Mouse (Mus musculus): ENCODE measurements around the gene Metap2. TPM values are rescaled to one million over a fixed set of nuclear protein-coding genes. Genes with fewer than 3 reads are reported as not detected.
A peak's percentile ranks its signal among the peaks of the same experiment; 100 is the strongest.
"Not testable (repeated sequence)": the region's sequence is repeated elsewhere in the genome, so short reads cannot be mapped to it uniquely, and the experiment has no call there.

Gene Metap2
- polyA plus RNA-seq, 1 experiment: 265 TPM

DNA sequence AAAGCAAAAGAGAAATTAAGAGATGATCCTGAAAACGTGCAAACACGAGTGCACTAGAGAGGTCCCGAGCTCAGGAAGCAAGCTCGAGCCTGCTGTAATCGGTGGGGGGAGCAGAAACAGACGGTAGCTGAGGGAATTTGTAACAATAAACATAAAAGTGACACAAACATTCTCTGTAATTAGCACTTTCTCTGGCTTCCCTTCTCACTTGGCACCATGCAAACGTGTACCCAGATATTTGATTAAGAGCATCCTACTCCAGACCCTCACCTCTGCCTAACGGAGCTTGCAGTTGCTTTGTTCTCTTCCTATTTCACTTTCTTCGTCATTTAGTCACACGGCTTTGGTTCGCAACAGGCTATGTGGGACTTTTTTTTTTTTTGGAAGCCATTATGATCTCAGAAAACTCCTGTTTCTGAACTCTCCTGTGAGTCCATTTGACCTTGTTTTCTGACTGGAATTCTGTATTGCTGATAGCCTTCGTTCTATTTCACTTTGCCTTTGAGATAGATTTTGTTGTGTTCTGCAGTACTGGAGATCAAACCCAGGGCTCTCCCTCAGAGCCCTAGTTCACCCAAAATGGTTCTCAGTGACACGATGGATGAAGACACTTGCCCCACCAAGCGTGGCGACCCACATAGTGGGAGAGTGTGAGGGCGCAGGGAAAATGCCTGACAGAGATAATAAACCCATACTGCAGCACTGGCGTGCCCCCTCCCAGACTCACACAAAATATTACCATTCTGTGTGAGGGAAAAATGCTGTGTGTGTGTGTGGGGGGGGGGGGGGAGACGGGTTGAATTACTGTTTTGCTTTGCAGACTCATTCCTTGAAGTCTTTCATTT, 64.9 kb downstream of the Metap2 start:
- Histone ChIP-seq H3K4me1 (ENCODE audit: control insufficient read depth, insufficient read depth, low read length) (no peaks in the 10 kb centered on the region), H3K27ac (ENCODE audit: insufficient read depth, low read length) (no peak overlapping the region), H3K4me3 (ENCODE audit: insufficient read depth, low read length) (no peak overlapping the region)
- TF ChIP-seq CTCF (IDR thresholded peaks at IDR 0.05; ENCODE audit: borderline replicate concordance, insufficient read depth, low read length) (no peak), POLR2A (IDR thresholded peaks at IDR 0.05; ENCODE audit: low read depth, low read length) (no peak)

DNA sequence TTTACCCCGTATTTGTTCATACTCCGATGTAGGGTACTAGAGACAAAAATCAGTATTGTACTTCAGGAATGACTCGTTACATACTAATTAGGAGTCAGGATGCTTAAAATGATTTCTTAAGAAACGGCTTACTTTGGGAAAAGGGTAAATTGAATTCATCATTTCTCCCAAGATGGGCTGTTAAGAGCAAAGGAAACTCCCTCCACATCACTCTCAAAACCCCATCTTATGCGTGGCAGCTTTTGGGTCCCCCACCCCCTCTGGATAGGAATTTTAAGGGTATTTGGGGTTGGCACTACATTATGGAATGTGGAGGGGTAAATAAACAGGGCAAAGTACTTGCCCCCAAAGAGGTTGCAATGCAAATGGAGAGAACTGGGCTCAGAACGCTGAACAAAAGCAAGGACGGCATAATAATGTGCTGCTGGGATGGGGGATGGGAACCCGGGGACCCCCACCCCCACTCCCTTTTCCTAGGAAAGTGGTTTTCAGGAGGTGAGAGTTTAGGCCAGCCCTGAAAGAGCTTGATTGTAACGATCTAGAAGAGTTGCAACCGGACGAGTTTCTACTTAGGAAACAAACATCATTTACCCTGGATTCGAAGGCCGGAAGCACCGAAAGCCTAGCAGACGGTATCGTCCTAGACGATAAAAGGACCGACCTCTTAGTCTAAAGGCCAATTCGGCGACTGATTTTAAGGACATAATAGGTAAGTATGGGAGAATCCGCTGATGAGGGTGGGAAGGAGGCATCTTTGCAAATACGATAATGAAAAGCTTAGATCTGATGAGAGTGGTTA, 65.8 kb downstream of the Metap2 start, which contains the start of gene Usp44:
TSS of gene Usp44 (plus strand) at position 625 of the 799 bp plus-strand sequence.
- Histone ChIP-seq H3K4me1 (ENCODE audit: control insufficient read depth, insufficient read depth, low read length) (no peaks in the 10 kb centered on the region), H3K27ac (ENCODE audit: insufficient read depth, low read length) (no peak within 1 kb of the TSS), H3K4me3 (ENCODE audit: insufficient read depth, low read length) (no peak within 1 kb of the TSS)
- no peak for TF ChIP-seq POLR2A (IDR thresholded peaks at IDR 0.05; ENCODE audit: low read depth, low read length)
- no peak for TF ChIP-seq CTCF (IDR thresholded peaks at IDR 0.05; ENCODE audit: borderline replicate concordance, insufficient read depth, low read length)

DNA sequence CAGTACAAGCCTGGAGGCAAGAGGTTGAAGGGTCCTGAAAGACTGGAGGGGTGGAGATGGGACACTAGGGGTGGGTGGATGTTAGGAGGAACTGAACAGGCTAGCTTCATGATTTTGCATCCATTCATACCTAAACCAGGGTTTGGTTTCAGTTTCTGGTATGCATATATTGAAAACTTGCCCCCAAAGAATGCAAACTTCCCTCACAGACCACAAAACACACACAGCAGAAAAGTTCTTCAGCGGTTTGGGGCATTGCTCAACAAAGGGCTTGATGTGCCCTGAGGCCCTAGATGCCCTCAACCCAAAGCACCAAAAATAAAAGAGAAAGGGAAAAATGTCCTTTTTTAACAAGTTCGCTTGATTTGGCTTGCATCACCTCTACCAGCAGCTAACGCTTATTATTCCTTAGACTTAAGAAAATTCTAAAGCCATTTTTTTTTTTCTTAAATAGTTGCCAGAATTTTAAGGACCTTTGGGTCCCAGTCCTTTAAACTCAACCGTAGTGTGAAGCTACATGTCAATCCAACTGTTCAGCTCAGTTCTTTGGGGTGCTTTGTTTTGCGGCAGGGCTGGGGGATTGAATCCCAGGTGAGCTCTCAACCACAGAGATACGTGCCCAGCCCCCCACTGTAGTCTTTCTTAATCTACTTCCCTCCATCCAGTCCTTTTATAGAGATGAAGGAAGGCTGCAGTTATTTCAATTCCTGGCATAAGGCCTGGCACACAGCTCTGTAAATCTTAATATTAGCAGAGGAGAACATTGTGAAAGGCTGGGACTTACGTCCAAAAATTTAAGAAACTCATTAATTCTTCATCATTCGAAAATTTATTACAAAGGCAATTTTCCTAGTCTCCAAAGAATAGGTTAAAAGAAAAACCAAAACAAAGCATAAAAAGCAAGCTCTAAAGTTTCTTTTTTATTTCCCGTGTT, 66.7 kb downstream of the Metap2 start:
- H3K4me1 ChIP-seq (ENCODE audit: control insufficient read depth, insufficient read depth, low read length): no peaks in the 10 kb centered on the region
- TF ChIP-seq CTCF (IDR thresholded peaks at IDR 0.05; ENCODE audit: borderline replicate concordance, insufficient read depth, low read length) (no peak), POLR2A (IDR thresholded peaks at IDR 0.05; ENCODE audit: low read depth, low read length) (no peak)
- no peak overlapping the region for H3K27ac ChIP-seq (ENCODE audit: insufficient read depth, low read length)

DNA sequence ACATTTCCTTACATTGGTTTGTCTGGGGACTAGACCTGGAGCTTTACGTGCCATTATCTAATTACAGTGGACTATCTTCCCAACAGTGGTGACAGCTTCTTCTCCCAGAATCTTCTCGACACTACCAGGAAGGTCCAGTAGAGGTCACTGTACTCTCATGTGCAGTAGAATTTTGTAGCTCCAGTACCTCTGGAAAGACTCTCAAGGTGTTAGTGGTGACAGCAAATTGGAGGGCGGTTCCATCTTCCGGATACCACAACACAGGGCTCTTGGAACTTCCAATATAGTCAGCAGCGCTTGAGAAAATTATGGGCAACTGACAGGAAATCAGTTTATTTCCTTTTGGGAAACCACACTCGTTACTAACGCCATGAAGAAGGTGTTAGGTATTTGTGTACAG, 78.2 kb downstream of the Metap2 start:
- Histone ChIP-seq H3K4me1 (ENCODE audit: control insufficient read depth, insufficient read depth, low read length) (no peaks in the 10 kb centered on the region), H3K27ac (ENCODE audit: insufficient read depth, low read length) (no peak overlapping the region), H3K4me3 (ENCODE audit: insufficient read depth, low read length) (no peak overlapping the region)
- no peak for TF ChIP-seq POLR2A (IDR thresholded peaks at IDR 0.05; ENCODE audit: low read depth, low read length)
- no peak for TF ChIP-seq CTCF (IDR thresholded peaks at IDR 0.05; ENCODE audit: borderline replicate concordance, insufficient read depth, low read length)

More for the DNA sequence above, 66.7 kb downstream of the Metap2 start:
- no peak overlapping the region for H3K4me3 ChIP-seq (ENCODE audit: insufficient read depth, low read length)

DNA sequence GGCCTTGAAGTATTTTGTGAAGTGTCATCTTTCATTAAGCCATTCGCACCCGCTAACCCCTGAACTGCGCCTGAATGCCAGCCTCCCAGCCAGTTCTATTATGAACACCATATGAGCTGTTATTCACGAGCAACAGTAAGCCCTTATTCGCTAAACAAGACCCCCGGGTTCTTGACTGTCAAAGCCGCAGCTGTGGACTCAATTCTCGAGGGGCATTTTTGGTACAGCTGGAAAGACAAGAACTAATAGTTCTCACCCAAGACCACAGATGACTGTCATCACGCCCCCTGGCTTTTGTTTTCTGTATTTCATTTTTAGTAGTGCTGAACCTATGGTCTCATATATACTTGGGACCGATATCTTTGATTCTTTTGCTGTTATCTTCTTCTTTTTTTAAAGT, 83.1 kb downstream of the Metap2 start:
- Histone ChIP-seq H3K4me1 (ENCODE audit: control insufficient read depth, insufficient read depth, low read length) (peaks cover 3% of the 10 kb centered on the region), H3K4me3 (ENCODE audit: insufficient read depth, low read length) (no peak overlapping the region), H3K27ac (ENCODE audit: insufficient read depth, low read length) (no peak overlapping the region)
- no peak for TF ChIP-seq CTCF (IDR thresholded peaks at IDR 0.05; ENCODE audit: borderline replicate concordance, insufficient read depth, low read length)
- TF ChIP-seq POLR2A (IDR thresholded peaks at IDR 0.05; ENCODE audit: low read depth, low read length): no peak

DNA sequence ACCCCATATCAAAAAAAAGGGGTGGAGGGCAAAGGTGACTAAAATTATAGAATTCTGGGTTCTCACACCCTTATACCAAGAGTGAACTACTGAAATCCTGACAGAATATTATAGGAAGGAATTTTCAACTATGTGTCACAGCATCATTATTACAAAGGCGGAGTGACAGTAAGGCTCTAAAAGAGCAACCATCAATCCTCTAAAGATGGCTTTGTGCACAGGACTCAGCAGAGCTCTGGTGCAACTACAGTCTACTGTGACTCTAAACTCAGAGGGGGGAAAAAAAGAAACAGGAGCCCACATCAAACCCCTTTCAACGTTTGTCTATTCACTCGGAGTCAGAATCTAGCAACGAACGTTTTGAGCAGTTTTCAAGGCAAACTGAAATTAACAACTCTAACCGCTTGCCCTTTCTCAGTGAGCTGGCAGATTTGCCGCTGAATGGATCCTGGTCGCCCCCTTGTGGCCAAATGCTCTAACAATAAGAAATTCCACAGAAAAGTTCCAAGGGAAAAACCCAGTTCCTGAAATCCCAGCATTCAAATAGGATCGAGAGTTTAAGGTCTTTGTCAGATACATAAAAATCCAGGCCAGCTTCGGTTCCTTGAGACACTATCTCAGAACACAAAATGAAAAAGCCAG, 84.0 kb downstream of the Metap2 start:
- Histone ChIP-seq H3K27ac (ENCODE audit: insufficient read depth, low read length) (no peak overlapping the region), H3K4me3 (ENCODE audit: insufficient read depth, low read length) (no peak overlapping the region), H3K4me1 (ENCODE audit: control insufficient read depth, insufficient read depth, low read length) (peaks cover 3% of the 10 kb centered on the region)
- TF ChIP-seq CTCF (IDR thresholded peaks at IDR 0.05; ENCODE audit: borderline replicate concordance, insufficient read depth, low read length): peak; percentile 62
- TF ChIP-seq POLR2A (IDR thresholded peaks at IDR 0.05; ENCODE audit: low read depth, low read length): no peak

DNA sequence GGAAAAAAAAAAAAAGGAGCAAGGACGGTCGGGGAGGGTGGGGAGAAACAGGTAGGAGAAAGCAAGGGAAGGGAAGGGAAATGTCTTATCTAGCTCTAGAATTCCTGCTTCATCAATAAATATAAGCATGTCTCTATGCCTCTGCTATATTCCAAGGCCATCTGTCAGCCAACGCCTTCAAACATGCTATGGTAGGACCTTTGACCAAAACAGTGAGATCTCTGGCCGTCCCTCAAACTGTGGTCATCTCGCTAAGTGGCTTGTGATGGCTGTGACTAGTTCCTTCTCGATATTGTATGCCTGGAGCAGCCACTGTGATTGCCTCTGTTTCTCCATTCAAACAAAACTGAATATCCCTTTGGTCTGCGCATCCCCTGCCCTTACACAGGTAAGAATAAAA, 84.8 kb downstream of the Metap2 start:
- Histone ChIP-seq H3K4me1 (ENCODE audit: control insufficient read depth, insufficient read depth, low read length) (peaks cover 3% of the 10 kb centered on the region), H3K27ac (ENCODE audit: insufficient read depth, low read length) (no peak overlapping the region), H3K4me3 (ENCODE audit: insufficient read depth, low read length) (no peak overlapping the region)
- TF ChIP-seq CTCF (IDR thresholded peaks at IDR 0.05; ENCODE audit: borderline replicate concordance, insufficient read depth, low read length): no peak
- TF ChIP-seq POLR2A (IDR thresholded peaks at IDR 0.05; ENCODE audit: low read depth, low read length): no peak

DNA sequence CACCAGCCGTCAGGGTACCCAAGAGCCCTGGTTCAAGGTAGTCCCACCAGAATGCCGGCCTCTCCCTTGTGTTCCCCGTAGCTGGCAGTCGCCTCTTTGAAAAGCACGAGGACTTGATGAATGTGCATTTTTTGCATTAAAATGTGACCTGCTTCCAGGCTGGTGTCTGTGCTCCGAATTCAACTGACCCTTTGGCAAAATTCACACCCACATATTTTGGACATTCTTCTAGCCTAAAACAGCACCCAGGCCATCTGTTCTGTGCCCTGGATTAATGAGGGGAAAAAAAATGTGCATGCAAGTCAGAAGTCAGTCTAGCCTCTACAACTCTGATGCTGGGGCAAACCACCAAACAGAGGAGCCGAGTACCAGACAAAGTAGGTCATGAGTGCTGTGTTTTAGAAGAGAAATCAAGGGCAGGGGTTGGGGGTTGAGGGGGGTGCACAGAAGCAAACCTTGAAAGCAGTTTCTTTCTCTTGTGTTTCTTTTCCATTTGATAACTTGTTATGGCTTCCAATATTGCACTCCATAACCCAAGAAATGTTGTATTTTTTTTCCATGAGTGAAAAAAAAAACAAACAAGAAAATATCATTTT, 86.2 kb downstream of the Metap2 start:
- Histone ChIP-seq H3K4me1 (ENCODE audit: control insufficient read depth, insufficient read depth, low read length) (peaks cover 3% of the 10 kb centered on the region), H3K27ac (ENCODE audit: insufficient read depth, low read length) (no peak overlapping the region), H3K4me3 (ENCODE audit: insufficient read depth, low read length) (no peak overlapping the region)
- no peak for TF ChIP-seq POLR2A (IDR thresholded peaks at IDR 0.05; ENCODE audit: low read depth, low read length)
- no peak for TF ChIP-seq CTCF (IDR thresholded peaks at IDR 0.05; ENCODE audit: borderline replicate concordance, insufficient read depth, low read length)

DNA sequence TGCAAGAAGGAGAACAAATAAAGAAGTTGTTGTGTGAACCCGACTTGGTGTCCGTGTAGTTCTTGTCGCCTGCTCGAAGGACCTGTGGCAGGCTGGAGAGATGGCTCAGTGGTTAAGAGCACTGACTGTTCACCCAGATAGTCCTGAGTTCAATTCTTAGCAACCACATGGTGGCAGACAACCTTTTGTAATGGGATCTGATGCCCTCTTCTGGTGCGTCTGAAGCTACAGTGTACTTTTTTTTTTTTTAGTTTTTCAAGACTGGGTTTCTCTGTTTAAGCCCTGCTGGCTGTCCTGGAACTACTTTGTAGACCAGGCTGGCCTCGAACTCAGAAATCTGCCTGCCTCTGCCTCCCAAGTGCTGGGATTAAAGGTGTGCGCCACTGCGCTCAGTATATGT, 87.5 kb downstream of the Metap2 start:
- H3K4me1 ChIP-seq (ENCODE audit: control insufficient read depth, insufficient read depth, low read length); H3K4me3 ChIP-seq (ENCODE audit: insufficient read depth, low read length); H3K27ac ChIP-seq (ENCODE audit: insufficient read depth, low read length): not testable (repeated sequence)

Other genes with a start within 250 kb of the Metap2 start
- gene Usp44, start 65.5 kb downstream of the Metap2 start, polyA plus RNA-seq (2011; ENCODE audit: insufficient read length, low read depth, missing spikeins): 0.26 TPM in 1 of 2 replicates, not detected in the other
- gene Vezt, start 138.7 kb upstream of the Metap2 start, polyA plus RNA-seq (2011; ENCODE audit: insufficient read length, low read depth, missing spikeins): 27.5 and 32.2 TPM in 2 replicates
- 4.8 and 6.0 TPM in 2 replicates for gene Fgd6, start 138.9 kb upstream of the Metap2 start, polyA plus RNA-seq (2011; ENCODE audit: insufficient read length, low read depth, missing spikeins)

All from embryonic fibroblast, embryonic 13.5 days (primary cell).